Mouse (Mus musculus): ENCODE data around the gene Ms4a2. TPM values are rescaled to one million over a fixed set of nuclear protein-coding genes. Genes with fewer than 3 reads are reported as not detected.

Ms4a2 gene
- polyA plus RNA-seq, 1 experiment, result 0.06 TPM

DNA sequence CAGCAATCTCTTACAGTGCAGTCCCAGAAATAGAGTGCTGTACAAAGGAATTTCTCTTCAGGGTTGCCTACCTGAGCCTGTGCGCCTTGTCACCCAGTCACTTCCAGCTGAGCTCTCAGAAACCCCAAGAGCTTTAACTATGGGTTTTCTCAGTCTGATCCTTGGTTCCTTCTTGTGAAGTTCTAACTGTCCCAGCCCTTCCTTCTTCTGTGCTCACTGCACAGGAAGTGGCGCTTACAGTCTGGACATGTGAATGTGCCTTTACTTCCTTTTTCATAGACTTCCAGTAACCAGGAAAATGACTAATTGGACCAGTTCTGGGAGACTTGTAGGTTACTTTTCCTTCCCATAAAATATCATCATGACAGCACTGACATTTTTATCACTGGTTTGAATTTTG, 18.9 kb downstream of the Ms4a2 start, which contains the start of gene Ms4a6d:
Gene Ms4a6d, minus strand, starts transcription at position 247 of the 400 bp plus-strand sequence.
- Histone ChIP-seq H3K4me3 (ENCODE audit: insufficient read depth, low read length) (no peak within 1 kb of the TSS), H3K27ac (ENCODE audit: insufficient read depth, low read length) (no peak within 1 kb of the TSS), H3K4me1 (ENCODE audit: control insufficient read depth, insufficient read depth, low read length) (no peaks in the 10 kb centered on the region; the same call in 1 of the 2 replicates)
- no peak for TF ChIP-seq CTCF (IDR thresholded peaks at IDR 0.05; ENCODE audit: extremely low read depth, insufficient read depth, low read length)
- no peak for TF ChIP-seq POLR2A (IDR thresholded peaks at IDR 0.05; ENCODE audit: extremely low read depth, insufficient read depth, low read length)

DNA sequence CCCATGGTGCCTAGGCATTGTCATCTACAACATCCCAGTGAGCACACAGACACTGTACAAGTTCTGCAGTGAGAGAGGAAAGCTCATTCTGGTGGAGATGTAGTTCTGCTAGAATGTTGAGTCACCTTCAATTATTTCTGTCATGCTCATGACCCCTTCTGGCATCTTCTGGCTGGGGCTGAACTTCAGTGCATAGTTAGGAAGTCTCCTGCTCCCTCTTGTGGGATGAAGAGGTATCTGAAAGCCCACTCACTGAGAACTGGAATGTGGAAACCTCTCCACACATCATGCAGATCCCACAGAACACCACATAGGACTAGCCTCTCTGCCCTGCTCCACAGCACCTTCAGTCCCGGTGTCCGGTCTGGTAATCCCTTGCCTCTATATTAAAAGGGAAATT, 21.5 kb downstream of the Ms4a2 start:
- H3K4me3 ChIP-seq (ENCODE audit: insufficient read depth, low read length), result no peak overlapping the region
- H3K4me1 ChIP-seq (ENCODE audit: control insufficient read depth, insufficient read depth, low read length), result no peaks in the 10 kb centered on the region; the same call in 1 of the 2 replicates
- no peak overlapping the region for H3K27ac ChIP-seq (ENCODE audit: insufficient read depth, low read length)
- TF ChIP-seq POLR2A (IDR thresholded peaks at IDR 0.05; ENCODE audit: extremely low read depth, insufficient read depth, low read length), result no peak
- TF ChIP-seq CTCF (IDR thresholded peaks at IDR 0.05; ENCODE audit: extremely low read depth, insufficient read depth, low read length), result peak; percentile 53

GRCm38 (mm10) chr19:11601349-11601748, 22.2 kb downstream of the Ms4a2 start:
- TF ChIP-seq CTCF (IDR thresholded peaks at IDR 0.05; ENCODE audit: extremely low read depth, insufficient read depth, low read length), result no peak
- TF ChIP-seq POLR2A (IDR thresholded peaks at IDR 0.05; ENCODE audit: extremely low read depth, insufficient read depth, low read length), result no peak

GRCm38 (mm10) chr19:11589891-11590449, 33.5 kb downstream of the Ms4a2 start:
- Histone ChIP-seq H3K4me3 (ENCODE audit: insufficient read depth, low read length) (no peak overlapping the region), H3K27ac (ENCODE audit: insufficient read depth, low read length) (no peak overlapping the region), H3K4me1 (ENCODE audit: control insufficient read depth, insufficient read depth, low read length) (no peaks in the 10 kb centered on the region)
- TF ChIP-seq CTCF (IDR thresholded peaks at IDR 0.05; ENCODE audit: extremely low read depth, insufficient read depth, low read length) (no peak), POLR2A (IDR thresholded peaks at IDR 0.05; ENCODE audit: extremely low read depth, insufficient read depth, low read length) (no peak)

More at GRCm38 (mm10) chr19:11601349-11601748, 22.2 kb downstream of the Ms4a2 start:
- Histone ChIP-seq H3K27ac (ENCODE audit: insufficient read depth, low read length) (no peak overlapping the region), H3K4me1 (ENCODE audit: control insufficient read depth, insufficient read depth, low read length) (no peaks in the 10 kb centered on the region; the same call in 1 of the 2 replicates), H3K4me3 (ENCODE audit: insufficient read depth, low read length) (no peak overlapping the region)

GRCm38 (mm10) chr19:11589205-11589604, 34.3 kb downstream of the Ms4a2 start:
- H3K4me3 ChIP-seq (ENCODE audit: insufficient read depth, low read length), result no peak overlapping the region
- no peak overlapping the region for H3K27ac ChIP-seq (ENCODE audit: insufficient read depth, low read length)
- TF ChIP-seq POLR2A (IDR thresholded peaks at IDR 0.05; ENCODE audit: extremely low read depth, insufficient read depth, low read length) (no peak), CTCF (IDR thresholded peaks at IDR 0.05; ENCODE audit: extremely low read depth, insufficient read depth, low read length) (no peak)
- H3K4me1 ChIP-seq (ENCODE audit: control insufficient read depth, insufficient read depth, low read length), result no peaks in the 10 kb centered on the region

- Histone ChIP-seq H3K4me3 (ENCODE audit: insufficient read depth, low read length) (no peak overlapping the region), H3K27ac (ENCODE audit: insufficient read depth, low read length) (no peak overlapping the region)
These were observed 48.6 kb downstream of the Ms4a2 start for GRCm38 (mm10) chr19:11574965-11575364.

More at GRCm38 (mm10) chr19:11574965-11575364, 48.6 kb downstream of the Ms4a2 start:
- TF ChIP-seq POLR2A (IDR thresholded peaks at IDR 0.05; ENCODE audit: extremely low read depth, insufficient read depth, low read length) (no peak), CTCF (IDR thresholded peaks at IDR 0.05; ENCODE audit: extremely low read depth, insufficient read depth, low read length) (no peak)
- no peaks in the 10 kb centered on the region for H3K4me1 ChIP-seq (ENCODE audit: control insufficient read depth, insufficient read depth, low read length)

Other genes with a start within 250 kb of the Ms4a2 start
- gene Ms4a4a, start 248.2 kb downstream of the Ms4a2 start, polyA plus RNA-seq (2012; rRNA removed), result 0.17 and 0.21 TPM in 2 replicates
- 0.17 TPM in 1 of 2 replicates, not detected in the other for gene Ms4a4c, start 218.9 kb downstream of the Ms4a2 start, polyA plus RNA-seq (2012; rRNA removed)
- gene Ms4a4b, start 180.2 kb downstream of the Ms4a2 start, polyA plus RNA-seq (2012; rRNA removed), result 0.44 and 0.78 TPM in 2 replicates
- 0.86 and 1.3 TPM in 2 replicates for gene Ms4a6c, start 154.4 kb downstream of the Ms4a2 start, polyA plus RNA-seq (2012; rRNA removed)
- 0.31 and 0.62 TPM in 2 replicates for gene Gm8369, start 137.8 kb downstream of the Ms4a2 start, polyA plus RNA-seq (2012; rRNA removed)
- 2.0 and 2.2 TPM in 2 replicates for gene Ms4a6b, start 107.2 kb downstream of the Ms4a2 start, polyA plus RNA-seq (2012; rRNA removed)
- gene Ms4a4d, start 86.9 kb downstream of the Ms4a2 start, polyA plus RNA-seq (2012; rRNA removed), result not detected in 2 replicates
- 1.5 and 1.8 TPM in 2 replicates for gene Ms4a6d, start 18.9 kb downstream of the Ms4a2 start, polyA plus RNA-seq (2012; rRNA removed)
- not detected in 2 replicates for gene Ms4a3, start 17.1 kb upstream of the Ms4a2 start, polyA plus RNA-seq (2012; rRNA removed)
- gene Oosp2, start 36.8 kb upstream of the Ms4a2 start, polyA plus RNA-seq (2012; rRNA removed), result not detected in 2 replicates
- gene Oosp1, start 67.4 kb upstream of the Ms4a2 start, polyA plus RNA-seq (2012; rRNA removed), result not detected in 2 replicates
- gene Oosp3, start 73.3 kb upstream of the Ms4a2 start, polyA plus RNA-seq (2012; rRNA removed), result not detected in 2 replicates
- gene Gif, start 123.8 kb upstream of the Ms4a2 start, polyA plus RNA-seq (2012; rRNA removed), result not detected in 2 replicates
- gene Mrpl16, start 146.7 kb upstream of the Ms4a2 start, polyA plus RNA-seq (2012; rRNA removed), result 38.9 and 39.5 TPM in 2 replicates
- 46.4 and 56.4 TPM in 2 replicates for gene Stx3, start 195.7 kb upstream of the Ms4a2 start, polyA plus RNA-seq (2012; rRNA removed)
- gene Olfr1417, start 215.5 kb upstream of the Ms4a2 start, polyA plus RNA-seq (2012; rRNA removed), result not detected in 2 replicates
- gene Olfr1418, start 237.3 kb upstream of the Ms4a2 start, polyA plus RNA-seq (2012; rRNA removed), result not detected in 2 replicates

All from cortical plate, adult 2 months (tissue).